19 mouse cellular contexts compared by ENCODE assay signal in the genomic region with DNA sequence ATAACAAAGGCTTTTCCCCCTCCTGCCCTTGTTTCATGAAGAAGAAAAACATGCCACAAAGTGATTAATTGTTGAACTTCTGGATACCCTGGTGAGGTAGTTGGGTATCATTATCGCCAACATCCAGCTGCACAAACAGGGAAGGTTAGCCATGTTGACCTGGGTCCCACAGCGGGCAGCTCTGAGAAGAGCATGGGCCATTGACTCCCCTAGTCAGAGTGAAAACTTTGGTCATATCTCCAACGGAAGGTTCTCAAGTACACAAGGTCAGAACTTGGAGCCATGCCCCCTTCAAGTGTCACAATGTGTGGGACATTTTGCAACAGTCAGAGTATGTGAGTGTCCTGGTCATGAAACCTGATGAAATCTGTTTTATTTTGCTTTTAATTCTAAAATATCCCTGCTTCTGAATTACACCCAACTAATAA.
A peak's percentile ranks its signal among the peaks of the same experiment; 100 is the strongest.
DNase-seq lines count a peak whose midpoint lies in the region; ATAC-seq and TF ChIP-seq lines count a peak whose summit lies in the region.
"Had no signal": no experiment of that assay in that cellular context is flagged by ENCODE, and none has a peak within 500 bp of the region (broad histone marks: within the 10 kb centered on the region; RNA-seq: fewer than 3 reads in every experiment).

No protein-coding gene starts in this region.

- no peak for ATAC-seq in hindbrain, embryonic 13.5 days (ENCODE audit: low FRiP score)
- ATAC-seq in lung, postnatal 0 days, result peak; percentile 26; the same call in 1 of the 2 replicates
- no peak for ATAC-seq in forebrain, embryonic 16.5 days
- ATAC-seq: intestine, postnatal 0 days; liver, embryonic 12.5 days had no signal

- TF ChIP-seq CTCF in lung, postnatal 0 days (IDR thresholded peaks at IDR 0.05), result no peak

- TF ChIP-seq EP300 in lung, postnatal 0 days (IDR thresholded peaks at IDR 0.05), result peak; percentile 70

- H3K27me3 ChIP-seq in hindbrain, embryonic 10.5 days (ENCODE audit: insufficient read depth, poor library complexity, severe bottlenecking), result no peaks in the 10 kb centered on the region
- H3K27me3 ChIP-seq in hindbrain, embryonic 13.5 days, result no peaks in the 10 kb centered on the region
- no peaks in the 10 kb centered on the region for H3K27me3 ChIP-seq in lung, postnatal 0 days (replicated peaks; ENCODE audit: insufficient read depth, low read length)
- H3K27me3 ChIP-seq in forebrain, embryonic 16.5 days (replicated peaks; ENCODE audit: control insufficient read depth, insufficient read depth, low read length), result no peaks in the 10 kb centered on the region
- H3K27me3 ChIP-seq: hindbrain, embryonic 15.5 days; liver, embryonic 12.5 days had no signal

- no peak overlapping the region for H3K4me3 ChIP-seq in hindbrain, embryonic 10.5 days
- no peak overlapping the region for H3K4me3 ChIP-seq in hindbrain, embryonic 13.5 days
- no peak overlapping the region for H3K4me3 ChIP-seq in lung, postnatal 0 days (ENCODE audit: low read depth, low read length)
- H3K4me3 ChIP-seq in forebrain, embryonic 16.5 days (replicated peaks; ENCODE audit: low read length), result no peak overlapping the region
- H3K4me3 ChIP-seq: hindbrain, embryonic 15.5 days; liver, embryonic 12.5 days; megakaryocyte, embryonic 14.5 days had no signal

- no peak overlapping the region for H3K9ac ChIP-seq in hindbrain, embryonic 13.5 days
- no peak overlapping the region for H3K9ac ChIP-seq in lung, postnatal 0 days (replicated peaks; ENCODE audit: low read depth)
- H3K9ac ChIP-seq in forebrain, embryonic 16.5 days (replicated peaks; ENCODE audit: low read depth, low read length), result no peak overlapping the region
- H3K9ac ChIP-seq: hindbrain, embryonic 15.5 days; liver, embryonic 12.5 days; lung, embryonic 14.5 days had no signal

- WGBS in hindbrain, embryonic 10.5 days, result 63% methylated on average over 3 of the region's 3 CpGs
- 85% methylated on average over 3 of the region's 3 CpGs for WGBS in hindbrain, embryonic 13.5 days
- WGBS in lung, postnatal 0 days, result 41% methylated on average over 3 of the region's 3 CpGs
- WGBS in forebrain, embryonic 16.5 days, result 92% methylated on average over 3 of the region's 3 CpGs

- DNase-seq in hindbrain, embryonic 10.5 days (ENCODE audit: low spot score), result peak; percentile 54
- DNase-seq in lung, postnatal 0 days (ENCODE audit: low spot score), result peak; percentile 67
- no peak for DNase-seq in lung, postnatal 4 days
- peak; percentile 73 for DNase-seq in embryo, embryonic 10.5 days (ENCODE audit: low spot score)
- DNase-seq in mesoderm, embryonic 11.5 days (ENCODE audit: low read depth, low spot score), result peak; percentile 73
- DNase-seq: cerebellum, adult 11 months; cerebellum, postnatal 14 days; gastrocnemius, postnatal 14 days; heart, postnatal 10 days; layer of hippocampus, postnatal 36 days; lung, embryonic 14.5 days; right cerebral cortex, postnatal 4 days; thymus, adult 2 months had no signal

- peaks cover 5% of the 10 kb centered on the region; the same call in 1 of the 2 replicates for H3K9me3 ChIP-seq in hindbrain, embryonic 10.5 days
- peaks cover 3% of the 10 kb centered on the region for H3K9me3 ChIP-seq in hindbrain, embryonic 13.5 days
- H3K9me3 ChIP-seq in lung, postnatal 0 days (ENCODE audit: low read length), result no peaks in the 10 kb centered on the region
- 0 out of 2 replicates have a peak, but pooled peaks cover 3% of the 10 kb centered on the region for H3K9me3 ChIP-seq in forebrain, embryonic 16.5 days (ENCODE audit: control insufficient read depth, low read length)
- H3K9me3 ChIP-seq: hindbrain, embryonic 15.5 days; liver, embryonic 12.5 days had no signal

- no peak overlapping the region for H3K4me2 ChIP-seq in hindbrain, embryonic 13.5 days
- H3K4me2 ChIP-seq in lung, postnatal 0 days (replicated peaks; ENCODE audit: low read depth, low read length), result no peak overlapping the region
- no peak overlapping the region for H3K4me2 ChIP-seq in forebrain, embryonic 16.5 days (ENCODE audit: low read length)
- H3K4me2 ChIP-seq: hindbrain, embryonic 15.5 days; liver, embryonic 12.5 days; lung, embryonic 14.5 days had no signal

- no peak overlapping the region for H3K27ac ChIP-seq in hindbrain, embryonic 10.5 days
- H3K27ac ChIP-seq in hindbrain, embryonic 13.5 days, result no peak overlapping the region
- H3K27ac ChIP-seq in lung, postnatal 0 days (ENCODE audit: low read length), result no peak overlapping the region
- no peak overlapping the region for H3K27ac ChIP-seq in forebrain, embryonic 16.5 days (ENCODE audit: low read length)
- H3K27ac ChIP-seq: hindbrain, embryonic 15.5 days; liver, embryonic 12.5 days had no signal

- H3K4me1 ChIP-seq in hindbrain, embryonic 10.5 days (replicated peaks), result no peaks in the 10 kb centered on the region
- no peaks in the 10 kb centered on the region for H3K4me1 ChIP-seq in hindbrain, embryonic 13.5 days (replicated peaks)
- H3K4me1 ChIP-seq in lung, postnatal 0 days (ENCODE audit: insufficient read depth, low read depth, low read length), result no peaks in the 10 kb centered on the region
- no peaks in the 10 kb centered on the region for H3K4me1 ChIP-seq in forebrain, embryonic 16.5 days (replicated peaks; ENCODE audit: control insufficient read depth, insufficient read depth, low read length)
- H3K4me1 ChIP-seq: hindbrain, embryonic 15.5 days; liver, embryonic 12.5 days; megakaryocyte, embryonic 14.5 days had no signal

- no peaks in the 10 kb centered on the region for H3K36me3 ChIP-seq in hindbrain, embryonic 10.5 days
- no peaks in the 10 kb centered on the region for H3K36me3 ChIP-seq in hindbrain, embryonic 13.5 days
- H3K36me3 ChIP-seq in lung, postnatal 0 days (ENCODE audit: insufficient read depth, low read length), result no peaks in the 10 kb centered on the region
- H3K36me3 ChIP-seq in forebrain, embryonic 16.5 days (ENCODE audit: control insufficient read depth, insufficient read depth), result no peaks in the 10 kb centered on the region
- H3K36me3 ChIP-seq: hindbrain, embryonic 15.5 days; liver, embryonic 12.5 days had no signal

Comparison
In these comparisons a context has a peak if more than half of its experiments do, and no peak if none do; other contexts are left out.
1. DNase-seq: peak in hindbrain, embryonic 10.5 days (single experiment), lung, postnatal 0 days (single experiment), embryo, embryonic 10.5 days (single experiment) and mesoderm, embryonic 11.5 days (single experiment); none in lung, postnatal 4 days (0 of 2).